Mouse (Mus musculus) embryonic facial prominence, embryonic 12.5 days (tissue): ENCODE results near the gene Sema4a. TPM values are rescaled to one million over a fixed set of nuclear protein-coding genes. Genes with fewer than 3 reads are reported as not detected.

ENCODE experiments used
- ATAC-seq: fragments of 200-750 bp; cut with Nextera tagmentation; 2 replicates; pipeline ENCODE4 v1.8.0; 2017; ENCODE audit not compliant: insufficient number of reproducible peaks, insufficient read depth, low FRiP score, low TSS enrichment
- H3K27ac ChIP-seq: fragments of 300-500 bp; sonication (generic); 2 replicates; pipeline ENCODE4 v1.5.1; 2016; ENCODE audit warnings: mild to moderate bottlenecking
- H3K27me3 ChIP-seq: fragments of 300-500 bp; sonication (generic); 2 replicates; pipeline ENCODE4 v1.6.1; 2016; ENCODE audit warnings: mild to moderate bottlenecking, moderate library complexity
- H3K36me3 ChIP-seq: fragments of 300-500 bp; sonication (generic); 2 replicates; pipeline ENCODE4 v1.6.1; 2016; ENCODE audit warnings: mild to moderate bottlenecking
- H3K4me1 ChIP-seq: fragments of 300-500 bp; sonication (generic); 2 replicates; pipeline ENCODE4 v1.6.1; 2016
- H3K4me2 ChIP-seq: fragments of 300-500 bp; sonication (generic); replicated peaks from 2 replicates; pipeline ENCODE4 v1.6.1; 2016; ENCODE audit warnings: mild to moderate bottlenecking, moderate library complexity
- H3K4me3 ChIP-seq: fragments of 300-500 bp; sonication (generic); 2 replicates; pipeline ENCODE4 v1.5.1; 2016; ENCODE audit warnings: mild to moderate bottlenecking
- H3K9ac ChIP-seq: fragments of 300-500 bp; sonication (generic); 2 replicates; pipeline ENCODE4 v1.6.1; 2016; ENCODE audit warnings: mild to moderate bottlenecking, moderate library complexity
- H3K9me3 ChIP-seq: fragments of 300-500 bp; sonication (generic); 2 replicates; pipeline ENCODE4 v1.6.1; 2016; ENCODE audit warnings: mild to moderate bottlenecking, moderate library complexity
- WGBS: fragments of 180-500 bp; shearing (Covaris S2); methylation state at CpG from one replicate; pipeline ENCODE4 v1.1.7; 2016; 5-methylcytosine and 5-hydroxymethylcytosine counted together
- polyA plus RNA-seq: library from polyadenylated mRNA; unstranded; fragments of >200 nt; fragmentation: Nextera tagmentation; extraction: Ambion mirVana; gene quantifications from 2 replicates; pipeline ENCODE4 v1.2.1, GENCODE M21; 2016

Sema4a gene
- 7.5 and 9.0 TPM in 2 replicates for polyA plus RNA-seq

DNA sequence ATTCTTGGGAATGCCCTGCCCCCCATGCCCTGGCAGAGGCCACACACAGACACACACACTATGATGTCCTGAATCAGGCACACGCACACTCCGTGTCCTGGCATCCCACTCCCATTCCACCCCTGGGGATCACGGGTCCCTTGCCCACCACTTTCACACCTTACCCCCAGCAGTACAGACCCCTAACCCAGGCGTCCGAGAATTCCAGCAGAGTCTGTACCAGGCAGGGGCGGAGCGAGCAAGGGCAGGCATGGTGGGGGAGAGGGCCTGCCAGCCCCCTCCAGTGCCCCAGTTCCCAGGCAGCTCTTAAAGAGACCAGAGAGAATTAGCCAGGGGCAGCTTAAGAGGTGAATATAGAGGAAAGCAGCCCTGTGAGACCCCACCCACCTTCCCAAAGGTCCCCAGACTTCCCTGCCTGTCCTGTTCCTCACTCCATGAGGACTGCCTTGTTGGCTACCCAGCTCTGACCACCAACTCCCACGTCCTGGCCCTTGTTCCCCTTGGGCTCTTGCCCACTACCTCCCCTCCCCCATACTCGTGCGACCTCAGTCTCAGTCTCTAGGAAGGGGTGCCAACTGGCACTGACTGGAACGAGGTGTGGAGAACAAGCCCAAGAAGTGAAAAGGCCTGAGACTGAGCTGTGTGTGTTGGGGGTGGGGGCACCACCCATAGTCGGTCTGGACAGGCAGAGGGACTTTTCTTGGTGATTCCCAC lies at the start of gene Sema4a:
TSS of gene Sema4a (minus strand) at position 200 of the 714 bp plus-strand sequence.
- no peak within 1 kb of the TSS for H3K4me3 ChIP-seq
- peaks cover 21% of the 10 kb centered on the region; the same call in 1 of the 2 replicates for H3K4me1 ChIP-seq
- H3K27me3 ChIP-seq: peaks cover 7% of the 10 kb centered on the region; the same call in 1 of the 2 replicates
- ATAC-seq: no peak
- H3K27ac ChIP-seq: no peak within 1 kb of the TSS
- WGBS: 41% methylated on average over 12 of the region's 12 CpGs
- H3K4me2 ChIP-seq: no peak within 1 kb of the TSS
- H3K36me3 ChIP-seq: no peaks in the 10 kb centered on the region
- no peak within 1 kb of the TSS for H3K9ac ChIP-seq
- no peaks in the 10 kb centered on the region for H3K9me3 ChIP-seq

- H3K4me3 ChIP-seq: peak within 1 kb of the TSS; percentile 33
- peak within 1 kb of the TSS; percentile 41 for H3K9ac ChIP-seq
- peaks cover 51% of the 10 kb centered on the region for H3K4me1 ChIP-seq
- H3K36me3 ChIP-seq: no peaks in the 10 kb centered on the region
- ATAC-seq: peak; percentile 95
- no peaks in the 10 kb centered on the region for H3K27me3 ChIP-seq
- peak within 1 kb of the TSS; percentile 51 for H3K4me2 ChIP-seq
- under 1% methylated on average over 30 of the region's 31 CpGs for WGBS
- peak within 1 kb of the TSS; percentile 93 for H3K27ac ChIP-seq
- no peaks in the 10 kb centered on the region for H3K9me3 ChIP-seq
These were observed 48.9 kb upstream of the Sema4a start, which contains the start of gene Lmna for GRCm38 (mm10) chr3:88509692-88510420. Lmna (minus strand) TSS chr3:88509956.

GRCm38 (mm10) chr3:88509250-88509649 lies 48.3 kb upstream of the Sema4a start:
- WGBS: 65% methylated on average over 3 of the region's 3 CpGs
- peak overlapping the region; percentile 41; the same call in 1 of the 2 replicates for H3K9ac ChIP-seq
- H3K4me1 ChIP-seq: peaks cover 55% of the 10 kb centered on the region
- H3K36me3 ChIP-seq: no peaks in the 10 kb centered on the region
- peak overlapping the region; percentile 93 for H3K27ac ChIP-seq
- peak overlapping the region; percentile 51 for H3K4me2 ChIP-seq
- H3K4me3 ChIP-seq: peak overlapping the region; percentile 33
- no peaks in the 10 kb centered on the region for H3K27me3 ChIP-seq
- ATAC-seq: no peak
- no peaks in the 10 kb centered on the region for H3K9me3 ChIP-seq

GRCm38 (mm10) chr3:88505765-88506164 lies 44.8 kb upstream of the Sema4a start:
- Histone ChIP-seq H3K9ac (no peak overlapping the region), H3K36me3 (no peaks in the 10 kb centered on the region), H3K27ac (peak overlapping the region; percentile 89), H3K27me3 (no peaks in the 10 kb centered on the region), H3K4me1 (peaks cover 53% of the 10 kb centered on the region), H3K9me3 (no peaks in the 10 kb centered on the region), H3K4me3 (no peak overlapping the region), H3K4me2 (no peak overlapping the region)
- WGBS: 17% methylated on average over 7 of the region's 7 CpGs
- ATAC-seq: no peak

DNA sequence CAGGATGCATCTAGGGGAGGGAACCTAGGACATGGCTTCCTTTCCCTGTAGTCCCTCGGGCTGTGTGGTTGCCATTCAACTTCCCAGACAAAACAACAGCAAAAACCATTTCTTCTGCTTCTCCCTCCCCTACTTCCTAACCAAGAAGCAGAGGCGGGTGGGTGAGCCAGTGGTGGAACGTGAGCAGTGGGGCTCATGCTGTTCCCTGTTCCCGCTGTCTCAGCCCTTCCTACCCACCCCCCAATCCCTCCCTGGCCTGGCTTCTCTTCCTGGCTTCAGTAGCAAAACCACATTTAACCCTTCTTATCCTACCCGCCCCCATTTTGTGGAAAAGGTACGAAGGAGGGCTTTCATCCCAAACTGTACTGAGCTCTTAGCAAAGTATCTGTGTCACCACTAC lies 44.1 kb upstream of the Sema4a start:
- Histone ChIP-seq H3K4me1 (peaks cover 50% of the 10 kb centered on the region), H3K4me2 (no peak overlapping the region), H3K4me3 (no peak overlapping the region), H3K27me3 (no peaks in the 10 kb centered on the region), H3K36me3 (no peaks in the 10 kb centered on the region), H3K9ac (no peak overlapping the region), H3K27ac (peak overlapping the region; percentile 89), H3K9me3 (no peaks in the 10 kb centered on the region)
- ATAC-seq: no peak
- WGBS: 49% methylated on average over 6 of the region's 6 CpGs

DNA sequence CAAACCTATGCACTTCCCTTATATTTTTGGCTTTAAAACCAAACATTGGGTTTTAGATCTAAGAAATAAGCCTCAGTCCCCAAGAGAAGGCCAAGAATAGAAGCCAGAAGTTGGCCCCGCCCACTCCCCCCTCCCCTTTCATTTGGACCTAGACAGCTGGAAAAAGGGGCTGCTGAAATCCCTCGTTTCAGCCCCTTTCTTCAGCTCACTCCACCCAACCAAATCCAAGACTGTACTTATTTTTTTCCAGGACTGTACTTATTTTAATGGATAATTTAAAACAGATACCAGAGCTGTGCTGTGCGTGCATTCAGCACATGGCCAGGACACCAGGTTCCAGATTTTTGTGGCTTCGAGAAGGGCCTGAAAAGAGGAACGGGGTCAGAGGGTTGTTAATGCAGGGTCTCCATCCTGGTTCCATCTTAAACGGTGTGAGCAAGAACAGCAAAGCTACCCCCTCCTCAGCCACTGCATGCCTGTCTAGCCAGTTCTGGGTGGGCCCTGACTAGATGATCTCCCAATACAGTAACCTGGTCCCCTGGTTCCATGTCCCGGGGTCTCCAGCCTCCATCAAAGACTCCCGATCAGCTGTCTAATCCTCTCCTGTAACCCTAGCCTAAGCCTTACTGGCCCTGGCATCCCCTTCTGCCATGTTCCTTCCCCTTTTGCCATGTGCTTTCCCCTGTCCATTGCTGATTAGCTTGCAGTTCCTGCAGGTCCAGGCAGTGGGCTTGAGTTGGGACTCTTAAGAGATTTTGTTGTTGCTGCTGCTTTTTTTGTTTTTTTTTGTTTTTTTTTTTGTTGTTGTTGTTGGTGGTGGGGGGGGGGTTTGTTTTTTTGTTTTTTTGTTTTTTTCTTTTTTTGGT lies 43.1 kb upstream of the Sema4a start:
- H3K27ac ChIP-seq: peak overlapping the region; percentile 89
- no peak overlapping the region for H3K4me3 ChIP-seq
- peak overlapping the region; percentile 98; the same call in 1 of the 2 replicates for H3K4me2 ChIP-seq

GRCm38 (mm10) chr3:88503505-88503863 lies 42.5 kb upstream of the Sema4a start:
- H3K9ac ChIP-seq: no peak overlapping the region
- H3K4me1 ChIP-seq: peaks cover 44% of the 10 kb centered on the region

More for the DNA sequence above, 43.1 kb upstream of the Sema4a start:
- Histone ChIP-seq H3K4me1 (peaks cover 44% of the 10 kb centered on the region), H3K9ac (no peak overlapping the region), H3K27me3 (no peaks in the 10 kb centered on the region), H3K36me3 (no peaks in the 10 kb centered on the region), H3K9me3 (no peaks in the 10 kb centered on the region)
- 23% methylated on average over 8 of the region's 8 CpGs for WGBS
- no peak for ATAC-seq

GRCm38 (mm10) chr3:88502641-88503504 lies 41.9 kb upstream of the Sema4a start:
- peak overlapping the region; percentile 60 for H3K4me3 ChIP-seq
- no peaks in the 10 kb centered on the region for H3K36me3 ChIP-seq
- H3K27ac ChIP-seq: peak overlapping the region; percentile 89
- H3K9ac ChIP-seq: peak overlapping the region; percentile 83
- H3K27me3 ChIP-seq: no peaks in the 10 kb centered on the region
- no peaks in the 10 kb centered on the region for H3K9me3 ChIP-seq
- peak overlapping the region; percentile 98 for H3K4me2 ChIP-seq
- under 1% methylated on average over 55 of the region's 55 CpGs for WGBS
- peaks cover 44% of the 10 kb centered on the region for H3K4me1 ChIP-seq
- ATAC-seq: peak; percentile 78

More at GRCm38 (mm10) chr3:88503505-88503863, 42.5 kb upstream of the Sema4a start:
- peak overlapping the region; percentile 60; the same call in 1 of the 2 replicates for H3K4me3 ChIP-seq
- no peaks in the 10 kb centered on the region for H3K9me3 ChIP-seq
- 12% methylated on average over 4 of the region's 4 CpGs for whole genome bisulfite sequencing
- 0 out of 2 replicates have a peak, but pooled peaks have one; percentile 32 for ATAC-seq
- peak overlapping the region; percentile 98 for H3K4me2 ChIP-seq
- H3K27ac ChIP-seq: peak overlapping the region; percentile 89
- H3K36me3 ChIP-seq: no peaks in the 10 kb centered on the region
- H3K27me3 ChIP-seq: no peaks in the 10 kb centered on the region

GRCm38 (mm10) chr3:88502031-88502571 lies 41.1 kb upstream of the Sema4a start:
- Histone ChIP-seq H3K27me3 (no peaks in the 10 kb centered on the region), H3K4me1 (peaks cover 44% of the 10 kb centered on the region), H3K27ac (peak overlapping the region; percentile 55; the same call in 1 of the 2 replicates)

GRCm38 (mm10) chr3:88501366-88502030 lies 40.5 kb upstream of the Sema4a start:
- WGBS: 48% methylated on average over 6 of the region's 6 CpGs
- no peaks in the 10 kb centered on the region for H3K9me3 ChIP-seq
- H3K4me1 ChIP-seq: peaks cover 44% of the 10 kb centered on the region
- peak overlapping the region; percentile 83; the same call in 1 of the 2 replicates for H3K9ac ChIP-seq
- peak overlapping the region; percentile 55; the same call in 1 of the 2 replicates for H3K27ac ChIP-seq
- peak overlapping the region; percentile 60 for H3K4me3 ChIP-seq
- H3K36me3 ChIP-seq: no peaks in the 10 kb centered on the region
- H3K4me2 ChIP-seq: peak overlapping the region; percentile 98
- H3K27me3 ChIP-seq: no peaks in the 10 kb centered on the region
- ATAC-seq: no peak

More at GRCm38 (mm10) chr3:88502031-88502571, 41.1 kb upstream of the Sema4a start:
- H3K4me3 ChIP-seq: peak overlapping the region; percentile 60
- H3K4me2 ChIP-seq: peak overlapping the region; percentile 98
- ATAC-seq: no peak
- H3K9me3 ChIP-seq: no peaks in the 10 kb centered on the region
- WGBS: 14% methylated on average over 11 of the region's 11 CpGs
- H3K36me3 ChIP-seq: no peaks in the 10 kb centered on the region
- peak overlapping the region; percentile 83 for H3K9ac ChIP-seq
